Comparison of ENCODE assay signal across 8 mouse cellular contexts in genomic region chr4:119004613-119005339, GRCm38 (mm10). TPM values are rescaled to one million over a fixed set of nuclear protein-coding genes. Genes with fewer than 3 reads are reported as not detected.
DNase-seq lines count a peak whose midpoint lies in the region; ATAC-seq and TF ChIP-seq lines count a peak whose summit lies in the region.

No protein-coding gene starts in this region.

- H3K27me3 ChIP-seq in CH12.LX (replicated peaks): no peaks in the 10 kb centered on the region
- no peaks in the 10 kb centered on the region for H3K27me3 ChIP-seq in forebrain, embryonic 15.5 days
- no peaks in the 10 kb centered on the region for H3K27me3 ChIP-seq in hindbrain, embryonic 10.5 days (ENCODE audit: insufficient read depth, poor library complexity, severe bottlenecking)
- H3K27me3 ChIP-seq in lung, embryonic 15.5 days: no peaks in the 10 kb centered on the region

- ATAC-seq in forebrain, embryonic 15.5 days (replicated peaks): peak; percentile 76
- ATAC-seq in lung, embryonic 15.5 days (ENCODE audit: borderline replicate concordance, extremely low read depth, low FRiP score, low TSS enrichment): 0 out of 2 replicates have a peak, but pooled peaks have one; percentile 51

- no peak overlapping the region for H3K4me2 ChIP-seq in CH12.LX (ENCODE audit: insufficient read depth, low read depth, poor library complexity, severe bottlenecking)
- H3K4me2 ChIP-seq in forebrain, embryonic 15.5 days (replicated peaks): no peak overlapping the region
- H3K4me2 ChIP-seq in lung, embryonic 15.5 days: no peak overlapping the region

- H3K79me2 ChIP-seq in CH12.LX (replicated peaks; ENCODE audit: control insufficient read depth, extremely low read depth, insufficient read depth, poor library complexity, severe bottlenecking): no peaks in the 10 kb centered on the region

- H3K9ac ChIP-seq in CH12.LX (ENCODE audit: insufficient read depth, low read depth): no peak overlapping the region
- H3K9ac ChIP-seq in forebrain, embryonic 15.5 days (replicated peaks): no peak overlapping the region
- no peak overlapping the region for H3K9ac ChIP-seq in lung, embryonic 15.5 days

- no peak for TF ChIP-seq EP300 in CH12.LX (IDR thresholded peaks at IDR 0.05; ENCODE audit: low read length)

- no peak for TF ChIP-seq POLR2A in CH12.LX (IDR thresholded peaks at IDR 0.05; ENCODE audit: low read depth, low read length)

- no peaks in the 10 kb centered on the region for H3K9me3 ChIP-seq in CH12.LX (replicated peaks; ENCODE audit: low read length)
- no peaks in the 10 kb centered on the region for H3K9me3 ChIP-seq in forebrain, embryonic 15.5 days
- H3K9me3 ChIP-seq in hindbrain, embryonic 10.5 days: no peaks in the 10 kb centered on the region
- no peaks in the 10 kb centered on the region for H3K9me3 ChIP-seq in lung, embryonic 15.5 days

- no peaks in the 10 kb centered on the region for H3K36me3 ChIP-seq in CH12.LX (replicated peaks in 1 of 2; ENCODE audit: control insufficient read depth in 1 of 2, insufficient read depth in 1 of 2, low read length in 1 of 2)
- no peaks in the 10 kb centered on the region for H3K36me3 ChIP-seq in forebrain, embryonic 15.5 days
- no peaks in the 10 kb centered on the region for H3K36me3 ChIP-seq in hindbrain, embryonic 10.5 days
- no peaks in the 10 kb centered on the region for H3K36me3 ChIP-seq in lung, embryonic 15.5 days

- peak; percentile 60 to 98 for TF ChIP-seq CTCF in CH12.LX (conservative IDR thresholded peaks at IDR 0.05 in 1 of 2, IDR thresholded peaks at IDR 0.05 in 1 of 2; ENCODE audit: low read depth in 2 of 2, low read length in 2 of 2)

- H3K27ac ChIP-seq in CH12.LX (ENCODE audit: insufficient read depth, low read depth): no peak overlapping the region
- H3K27ac ChIP-seq in forebrain, embryonic 15.5 days (replicated peaks): no peak overlapping the region
- H3K27ac ChIP-seq in hindbrain, embryonic 10.5 days: no peak overlapping the region
- H3K27ac ChIP-seq in lung, embryonic 15.5 days: no peak overlapping the region

- dilution Hi-C loops in CH12.LX (cut with MboI; ENCODE audit: extremely low pct_ligation_motif_present, extremely low pct_unique_long_range_greater_than_20kb, low sequenced_read_pairs): no loop called here

- 46% methylated on average over 7 of the region's 7 CpGs for WGBS in forebrain, embryonic 15.5 days
- 46% methylated on average over 7 of the region's 7 CpGs for WGBS in hindbrain, embryonic 10.5 days
- 43% methylated on average over 7 of the region's 7 CpGs for WGBS in lung, embryonic 15.5 days

- in situ Hi-C loops in CH12.LX (cut with MboI; ENCODE audit: low pct_ligation_motif_present, low pct_unique_long_range_greater_than_20kb, low sequenced_read_pairs): loop anchor here (5.0 to 10.0 kb wide), 2 partner anchors 120 to 168 kb away; partner anchors contain the start of gene Zfp691

- DNase-seq in CH12.LX (ENCODE audit: extremely low read depth): peak; percentile 77
- peak; percentile 75 for DNase-seq in c-Kit-positive CD71-negative TER-119-negative erythroid progenitor cells, embryonic 14.5 days (ENCODE audit: low read depth)
- DNase-seq in hindbrain, embryonic 10.5 days (ENCODE audit: low spot score): peak; percentile 88
- peak; percentile 69 to 91 for DNase-seq in layer of hippocampus, adult 8-10 months (ENCODE audit: low spot score in 2 of 2)
- DNase-seq in ovary, adult 18-20 months (ENCODE audit: low spot score): peak; percentile 50
- peak; percentile 42 to 43 for DNase-seq in thymus, adult 18-20 months

- TF ChIP-seq RAD21 in CH12.LX (IDR thresholded peaks at IDR 0.05; ENCODE audit: low read depth, low read length): peak; percentile 96

- no peak overlapping the region for H3K4me3 ChIP-seq in CH12.LX (replicated peaks in 1 of 3; ENCODE audit: low read depth in 2 of 3, low read length in 2 of 3, poor library complexity in 1 of 3)
- no peak overlapping the region for H3K4me3 ChIP-seq in forebrain, embryonic 15.5 days
- no peak overlapping the region for H3K4me3 ChIP-seq in hindbrain, embryonic 10.5 days
- no peak overlapping the region for H3K4me3 ChIP-seq in lung, embryonic 15.5 days

- peaks cover 4 to 28% of the 10 kb centered on the region in 2 experiments; a peak in 3 of 4 replicates for H3K4me1 ChIP-seq in CH12.LX (ENCODE audit: control insufficient read depth in 1 of 2, insufficient read depth in 2 of 2)
- peaks cover 7% of the 10 kb centered on the region; the same call in 1 of the 2 replicates for H3K4me1 ChIP-seq in forebrain, embryonic 15.5 days
- H3K4me1 ChIP-seq in hindbrain, embryonic 10.5 days (replicated peaks): peaks cover 24% of the 10 kb centered on the region
- H3K4me1 ChIP-seq in lung, embryonic 15.5 days: 0 out of 2 replicates have a peak, but pooled peaks cover 8% of the 10 kb centered on the region

TF ChIP-seq in CH12.LX, 34 proteins besides CTCF, POLR2A, EP300 and RAD21:
- TF ChIP-seq NRF1 (IDR thresholded peaks at IDR 0.05; ENCODE audit: low read depth, low read length) (no peak), ZC3H11A (IDR thresholded peaks at IDR 0.05; ENCODE audit: low read depth, low read length) (peak; percentile 85), SIN3A (IDR thresholded peaks at IDR 0.05; ENCODE audit: low read length) (0 out of 2 replicates have a peak, but pooled peaks have one; percentile 19), ZMIZ1 (IDR thresholded peaks at IDR 0.05; ENCODE audit: low read depth, low read length) (no peak), ZKSCAN1 (IDR thresholded peaks at IDR 0.05; ENCODE audit: borderline replicate concordance, low read depth, low read length) (no peak), ELF1 (IDR thresholded peaks at IDR 0.05; ENCODE audit: low read depth, low read length) (0 out of 2 replicates have a peak, but pooled peaks have one; percentile 32), UBTF (IDR thresholded peaks at IDR 0.05; ENCODE audit: low read depth, low read length) (no peak), TCF12 (IDR thresholded peaks at IDR 0.05; ENCODE audit: low read depth, low read length) (no peak), CHD2 (IDR thresholded peaks at IDR 0.05; ENCODE audit: low read length) (no peak), E2F4 (IDR thresholded peaks at IDR 0.05; ENCODE audit: insufficient replicate concordance, low read depth, low read length) (no peak), JUN (IDR thresholded peaks at IDR 0.05; ENCODE audit: insufficient read depth, low read depth, low read length) (no peak), MAX (IDR thresholded peaks at IDR 0.05; ENCODE audit: low read length) (0 out of 2 replicates have a peak, but pooled peaks have one; percentile 19), NELFE (IDR thresholded peaks at IDR 0.05; ENCODE audit: low read depth, low read length) (no peak), JUND (conservative IDR thresholded peaks at IDR 0.05; ENCODE audit: low read depth, low read length) (no peak), MAZ (IDR thresholded peaks at IDR 0.05; ENCODE audit: low read depth, low read length) (no peak; the same call in 1 of the 2 replicates), SMC3 (IDR thresholded peaks at IDR 0.05; ENCODE audit: low read depth, low read length) (peak; percentile 97), RCOR1 (conservative IDR thresholded peaks at IDR 0.05; ENCODE audit: low read depth, low read length) (no peak), MEF2A (IDR thresholded peaks at IDR 0.05; ENCODE audit: borderline replicate concordance, low read depth, low read length) (no peak), PAX5 (IDR thresholded peaks at IDR 0.05; ENCODE audit: low read length) (no peak), TBP (conservative IDR thresholded peaks at IDR 0.05; ENCODE audit: low read depth, low read length) (no peak)

RNA-seq across cellular contexts. Expression of gene Lao1, which starts 43.4 kb away (rescaled TPM):
- total RNA-seq in CH12.LX (2012; rRNA removed): 0.34 and 0.46 TPM in 2 replicates
- not detected in 2 replicates for total RNA-seq in CH12.LX (2014; rRNA removed)
- polyA plus RNA-seq in CH12.LX (2012; ENCODE audit: insufficient read length, low read depth): 0.81 and 1.1 TPM in 2 replicates
- polyA plus RNA-seq in forebrain, embryonic 15.5 days (2015; fragmentation: Nextera tagmentation; extraction: Ambion mirVana): 0.28 and 0.29 TPM in 2 replicates
- not detected in 2 replicates for polyA plus RNA-seq in hindbrain, embryonic 10.5 days (2016; fragmentation: Nextera tagmentation; extraction: Ambion mirVana)
- under 1 TPM in 3 of 4 experiments, not detected in 1; 0.23 to 0.43 (median 0.25) TPM for total RNA-seq in layer of hippocampus, adult 8-10 months (2022)
- not detected in 2 replicates for polyA plus RNA-seq in lung, embryonic 15.5 days (2015; fragmentation: Nextera tagmentation; extraction: Ambion mirVana)
